Mouse (Mus musculus) Patski (cell line): ENCODE measurements around the gene Msi2. TPM values are rescaled to one million over a fixed set of nuclear protein-coding genes. Genes with fewer than 3 reads are reported as not detected.
A peak's percentile ranks its signal among the peaks of the same experiment; 100 is the strongest.

ENCODE experiments used
- ATAC-seq: fragments of 100-300 bp; one replicate; pipeline ENCODE4 v1.8.0; 2021
- CTCF ChIA-PET: fragments of 350-600 bp; sonication (Branson Sonifier 250); formaldehyde crosslinking; loops from one replicate; lab custom pipeline; 2022; ENCODE audit warnings: inconsistent platforms; lab: Charles Lee
- POLR2A ChIA-PET: fragments of 350-600 bp; sonication (Branson Sonifier 250); formaldehyde crosslinking; loops from one replicate; lab custom pipeline; 2022; ENCODE audit warnings: antibody characterized with exemption, inconsistent platforms; lab: Charles Lee
- DNase-seq: peaks from one replicate; pipeline ENCODE4 v3.0.0-alpha.2; 2011; ENCODE audit warnings: low read depth, low spot score
- H3K27me3 ChIP-seq: fragments of 371-371 bp; one replicate; pipeline ENCODE4 v1.5.1; 2021
- CTCF ChIP-seq: fragments of 100-300 bp; IDR thresholded peaks from one replicate; pipeline ENCODE4 v1.5.1; 2021
- in situ Hi-C: fragments of 300-500 bp; cut with MboI; formaldehyde crosslinking; loops from 3 replicates; pipeline ENCODE4 v1.11.1; 2018; ENCODE audit warnings: low pct_unique_long_range_greater_than_20kb, mixed read lengths
- polyA plus RNA-seq: library from polyadenylated mRNA; unstranded; gene quantifications from one replicate; pipeline ENCODE4 v1.2.3, GENCODE M21; 2021

Msi2 gene
- polyA plus RNA-seq, 1 experiment from 2014 or later = 72.3 TPM

DNA sequence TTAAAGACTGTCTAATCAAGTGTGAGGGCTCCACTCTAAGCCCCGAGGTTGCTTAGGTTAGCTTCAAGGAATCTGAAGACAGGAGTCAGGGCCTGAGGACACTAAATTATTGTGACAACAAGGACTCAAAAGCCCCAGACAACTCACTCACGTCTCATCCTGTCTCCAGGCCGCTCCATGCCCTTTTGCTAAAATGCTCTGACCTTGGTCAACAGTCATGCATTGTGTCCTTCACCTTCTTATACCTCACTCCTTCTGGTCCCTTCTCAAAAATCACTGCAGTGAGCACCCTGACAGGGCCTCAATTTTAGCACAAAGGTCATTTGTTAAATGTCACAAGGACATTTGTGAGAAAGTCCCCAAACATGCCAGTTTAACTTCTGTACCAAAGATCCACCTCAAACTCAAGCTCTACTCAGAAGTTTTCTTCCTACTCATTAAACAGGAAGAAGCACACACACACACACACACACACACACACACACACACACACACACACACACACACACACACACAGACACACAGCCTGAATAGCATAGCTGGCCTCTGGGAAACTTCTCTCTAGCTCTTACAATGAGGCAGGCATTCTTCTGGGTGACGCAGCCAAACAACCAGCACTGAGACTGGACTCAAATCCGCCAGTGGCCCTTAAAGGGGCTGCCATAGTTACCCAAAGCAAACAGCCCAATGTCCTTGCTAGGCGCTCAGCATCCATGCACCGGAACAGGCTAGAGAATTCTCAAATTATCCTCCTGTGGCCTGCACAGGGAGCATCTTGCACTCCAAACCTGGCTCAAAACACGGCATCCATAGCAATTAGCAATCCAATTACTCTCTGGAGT lies 178.5 kb downstream of the Msi2 start:
- ChIA-PET POLR2A (no interaction called here), CTCF (no interaction called here)
- DNase-seq = no peak
- TF ChIP-seq CTCF = no peak
- ATAC-seq = no peak
- H3K27me3 ChIP-seq = no peaks in the 10 kb centered on the region
- in situ Hi-C loops = no loop called here

DNA sequence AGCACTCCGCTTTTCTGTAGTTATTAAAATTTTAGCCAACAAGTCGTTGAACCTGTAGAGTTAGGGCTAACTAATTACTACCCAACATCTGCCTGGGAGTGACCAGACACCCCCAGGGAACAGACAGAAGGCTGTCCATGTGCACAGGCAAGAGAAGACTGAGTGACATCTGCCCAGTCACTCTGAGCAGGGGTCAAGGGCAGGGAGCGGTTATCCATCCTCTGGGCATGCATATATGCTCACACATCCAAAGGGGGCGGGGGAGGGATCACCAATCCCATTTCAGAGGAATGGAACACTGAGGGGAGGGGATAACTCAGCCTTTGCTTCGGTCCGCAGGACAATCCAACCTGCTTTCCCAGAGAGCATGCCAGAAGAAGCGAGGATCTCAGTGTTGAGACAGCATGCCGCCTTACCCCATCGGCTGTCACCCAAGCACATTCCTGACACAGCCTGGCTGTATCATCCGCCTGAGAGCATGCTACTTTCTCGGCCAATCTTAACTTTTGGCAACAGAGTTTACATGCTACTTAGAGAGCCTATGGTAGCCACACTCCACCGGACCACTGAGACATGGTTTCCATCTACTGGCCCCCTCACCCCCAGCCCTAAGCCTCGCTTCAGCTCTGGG lies 179.5 kb downstream of the Msi2 start:
- no peak for DNase-seq
- ChIA-PET POLR2A (interaction anchor here (1.1 kb wide), 1 partner anchor 19 kb away, joined by 3 read pairs; no protein-coding TSS in a partner anchor), CTCF (no interaction called here)
- no peak for TF ChIP-seq CTCF
- in situ Hi-C loops = no loop called here
- no peak for ATAC-seq
- no peaks in the 10 kb centered on the region for H3K27me3 ChIP-seq

DNA sequence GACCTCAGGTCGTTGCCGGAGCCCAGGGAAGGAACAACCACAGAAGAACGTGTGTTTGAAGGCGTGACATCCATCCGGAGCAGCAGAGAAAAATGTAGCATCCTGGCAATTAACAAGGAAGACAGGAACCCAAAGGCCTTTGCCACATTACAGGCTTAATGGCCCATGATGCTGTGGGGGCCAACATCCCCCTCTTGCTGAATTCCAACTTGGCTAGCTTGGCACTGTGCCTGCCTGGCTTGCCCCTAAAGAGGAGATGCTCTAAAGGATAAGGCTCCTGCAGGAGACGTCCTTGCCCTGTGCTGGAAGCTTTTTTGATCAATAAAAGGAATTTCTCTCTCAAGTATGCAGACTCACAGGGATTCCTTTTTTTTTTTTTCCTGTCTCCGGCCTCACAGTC lies 181.0 kb downstream of the Msi2 start:
- H3K27me3 ChIP-seq = no peaks in the 10 kb centered on the region
- ChIA-PET CTCF (no interaction called here), POLR2A (no interaction called here)
- in situ Hi-C loops = no loop called here
- ATAC-seq (peak; percentile 37), DNase-seq (no peak)
- TF ChIP-seq CTCF = no peak

DNA sequence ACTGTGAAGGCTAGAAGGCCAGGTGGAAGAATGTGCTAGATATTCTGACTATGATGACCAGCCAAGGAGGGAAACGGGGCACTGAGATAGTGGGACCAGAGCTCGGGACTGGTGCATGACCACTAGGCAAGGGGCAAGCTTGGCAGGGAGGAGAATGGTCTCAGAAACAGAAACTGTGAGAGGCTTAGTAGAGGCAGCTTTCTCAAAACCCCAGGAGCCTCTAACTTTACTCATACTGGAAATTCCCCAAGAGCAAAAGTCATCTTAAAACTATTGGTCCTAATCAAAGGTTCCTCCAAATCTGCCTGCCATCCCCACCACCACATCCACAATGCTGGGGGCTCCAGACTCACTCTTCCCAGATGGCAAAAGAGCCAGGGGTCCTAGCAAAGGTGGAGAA lies 181.5 kb downstream of the Msi2 start:
- POLR2A ChIA-PET = no interaction called here
- H3K27me3 ChIP-seq = no peaks in the 10 kb centered on the region
- TF ChIP-seq CTCF = no peak
- CTCF ChIA-PET = no interaction called here
- DNase-seq (no peak), ATAC-seq (no peak)
- in situ Hi-C loops = no loop called here

DNA sequence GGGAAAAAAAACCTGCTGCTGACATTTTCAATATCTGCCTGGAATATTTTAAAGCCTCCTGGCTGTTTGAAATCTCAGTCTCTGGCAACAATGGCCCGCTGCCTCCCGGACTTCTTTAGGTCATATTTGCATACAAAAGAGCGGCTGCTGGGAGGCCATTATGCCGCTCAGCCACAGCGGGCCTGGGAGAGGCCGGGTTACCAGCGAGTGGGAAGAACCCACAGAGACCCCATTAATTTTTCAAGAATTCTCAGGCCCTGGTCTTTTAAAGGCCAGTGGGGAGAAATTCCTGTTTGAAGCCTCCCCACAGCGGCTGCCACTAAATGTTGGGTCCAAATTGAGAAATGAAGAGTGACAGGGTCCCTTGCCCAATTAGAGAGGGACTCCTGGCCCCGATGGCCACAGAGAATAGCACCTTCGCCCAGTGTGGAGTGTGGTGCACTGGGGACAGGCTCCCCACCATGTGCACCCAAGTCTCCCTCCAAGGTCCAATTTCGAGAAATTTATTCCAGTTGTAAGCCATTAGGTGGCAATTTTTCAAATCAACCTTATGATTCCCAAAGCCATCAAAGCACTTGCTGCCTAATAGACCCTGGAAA lies 183.9 kb downstream of the Msi2 start:
- in situ Hi-C loops = no loop called here
- no peak for ATAC-seq
- DNase-seq = no peak
- ChIA-PET POLR2A (no interaction called here), CTCF (interaction anchor here (1.2 kb wide), 1 partner anchor 15 kb away, joined by 3 read pairs; no protein-coding TSS in a partner anchor)
- no peak for TF ChIP-seq CTCF
- H3K27me3 ChIP-seq = no peaks in the 10 kb centered on the region

DNA sequence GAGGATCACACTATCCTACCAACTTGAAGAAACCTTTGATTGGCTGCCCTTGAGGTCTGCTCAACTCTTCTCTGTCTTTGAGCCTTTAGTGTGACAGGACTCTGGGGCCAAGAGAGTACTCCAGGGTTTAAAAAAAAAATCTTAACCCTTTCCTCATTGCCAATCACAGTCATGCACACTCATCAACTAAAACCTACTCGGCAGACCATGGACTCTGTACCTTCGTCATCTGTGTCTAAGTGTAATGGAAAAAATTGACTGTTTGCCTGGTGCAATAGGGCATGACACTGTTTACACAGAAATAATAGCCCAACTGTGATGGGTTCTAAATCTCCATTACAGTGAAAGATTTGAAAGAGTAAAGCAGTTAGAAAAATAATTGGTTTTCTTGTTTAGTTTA lies 186.3 kb downstream of the Msi2 start:
- in situ Hi-C loops = no loop called here
- TF ChIP-seq CTCF = no peak
- DNase-seq (no peak), ATAC-seq (no peak)
- H3K27me3 ChIP-seq = no peaks in the 10 kb centered on the region
- CTCF ChIA-PET = no interaction called here
- POLR2A ChIA-PET = interaction anchor here (0.6 kb wide), 1 partner anchor 25 kb away, joined by 5 read pairs; no protein-coding TSS in a partner anchor

DNA sequence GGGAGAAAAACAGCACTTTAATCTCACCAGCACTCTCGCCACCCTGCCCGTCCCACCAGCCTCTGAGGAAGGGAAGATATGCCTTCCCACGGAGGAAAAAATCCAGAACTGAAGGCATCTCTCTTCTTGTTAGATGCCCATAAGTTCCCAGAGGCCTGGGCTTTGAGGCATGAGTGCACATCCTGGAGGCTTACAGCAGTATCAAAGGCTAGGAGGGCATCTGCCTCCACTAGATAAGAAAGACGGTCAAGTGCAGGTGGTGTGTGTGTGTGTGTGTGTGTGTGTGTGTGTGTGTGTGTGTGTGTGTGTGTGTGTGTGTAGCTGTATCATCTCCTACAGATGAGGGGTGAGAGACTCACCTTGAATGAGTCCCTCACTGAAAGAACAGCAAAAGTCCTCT lies 188.3 kb downstream of the Msi2 start:
- ChIA-PET CTCF (interaction anchor here (1.1 kb wide), 1 partner anchor 18 kb away, joined by 3 read pairs; no protein-coding TSS in a partner anchor), POLR2A (no interaction called here)
- no peak for TF ChIP-seq CTCF
- ATAC-seq (no peak), DNase-seq (no peak)
- no peaks in the 10 kb centered on the region for H3K27me3 ChIP-seq
- in situ Hi-C loops = no loop called here

DNA sequence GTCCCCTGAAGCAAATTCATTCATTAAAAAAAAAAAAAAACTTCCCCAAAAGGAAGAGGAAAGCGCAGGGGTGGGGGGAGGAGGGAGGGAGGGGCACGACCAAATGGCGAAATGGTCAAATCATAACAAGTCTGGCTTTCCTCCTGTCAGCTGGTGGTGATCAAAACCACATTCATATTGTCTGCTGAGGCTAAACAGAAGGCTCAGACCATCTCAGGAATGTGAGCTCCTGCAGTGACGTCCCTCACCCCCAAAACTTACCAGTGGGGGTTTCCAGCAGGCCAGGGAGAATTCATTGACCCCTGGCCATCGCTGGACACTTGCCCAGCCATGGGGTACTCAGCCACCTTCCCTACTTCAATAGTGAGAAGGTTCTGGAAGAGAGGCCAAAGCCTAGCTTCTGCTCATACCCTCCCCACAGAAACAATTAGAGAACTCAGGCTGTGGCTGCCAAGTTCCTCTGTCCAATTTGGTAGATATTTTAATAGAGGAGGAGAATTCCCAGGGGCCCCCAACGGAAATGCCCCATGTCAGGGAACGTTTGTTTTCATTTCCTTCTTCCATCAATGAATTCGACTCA lies 189.7 kb downstream of the Msi2 start:
- ATAC-seq (peak; percentile 81), DNase-seq (peak; percentile 98)
- no peak for TF ChIP-seq CTCF
- CTCF ChIA-PET = interaction anchor here (1.0 to 2.1 kb wide), 4 partner anchors 13 to 123 kb away, joined by 3 to 4 read pairs (median 3); no protein-coding TSS in a partner anchor
- no peaks in the 10 kb centered on the region for H3K27me3 ChIP-seq
- in situ Hi-C loops = no loop called here
- POLR2A ChIA-PET = interaction anchor here (1.4 kb wide), 1 partner anchor 57 kb away, joined by 5 read pairs; no protein-coding TSS in a partner anchor

DNA sequence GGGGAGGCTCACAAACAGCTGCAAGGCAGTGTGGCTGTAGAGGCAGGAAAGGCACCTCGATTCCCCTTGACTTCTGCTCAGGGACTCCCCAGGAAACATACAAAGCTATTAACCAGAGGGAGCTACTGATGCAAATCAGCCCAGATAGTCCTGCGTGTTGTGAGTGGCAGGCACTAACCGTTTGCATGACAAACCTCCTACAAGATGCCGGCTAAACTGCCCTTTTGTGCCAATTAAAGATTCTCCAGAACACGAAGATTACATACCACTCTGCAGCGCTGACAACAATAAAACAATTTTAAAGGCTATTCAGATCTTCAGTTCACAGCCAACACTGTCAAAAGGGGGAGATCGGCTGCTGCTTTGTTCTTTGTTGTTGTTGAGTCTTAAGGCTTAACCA lies 191.6 kb downstream of the Msi2 start:
- POLR2A ChIA-PET = no interaction called here
- TF ChIP-seq CTCF = no peak
- DNase-seq (no peak), ATAC-seq (no peak)
- CTCF ChIA-PET = no interaction called here
- no peaks in the 10 kb centered on the region for H3K27me3 ChIP-seq
- in situ Hi-C loops = no loop called here
